Mouse (Mus musculus): ENCODE results near the gene Sat1. TPM values are rescaled to one million over a fixed set of nuclear protein-coding genes. Genes with fewer than 3 reads are reported as not detected.

Sat1 gene
- polyA plus RNA-seq, 1 experiment from 2014 or later: 169 TPM

DNA sequence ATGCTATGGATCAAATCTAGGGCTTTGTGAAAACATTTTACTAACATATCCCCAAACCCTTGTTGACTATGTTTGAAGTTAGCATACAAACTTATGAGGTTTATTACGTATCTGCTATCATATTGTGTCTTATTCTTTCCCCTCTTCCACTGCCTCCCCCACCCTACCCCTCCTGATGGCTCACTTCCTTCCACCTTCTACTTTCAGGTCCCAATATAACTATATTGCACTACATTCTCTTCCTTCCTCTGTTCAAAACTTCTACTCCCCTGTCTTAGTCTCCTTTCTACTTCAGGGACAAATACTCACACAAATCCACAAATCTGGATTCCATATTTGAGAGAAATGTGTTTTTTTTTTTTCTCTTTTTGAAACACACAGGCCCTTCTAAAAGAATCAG is 52.7 kb downstream of the Sat1 start:
- H3K4me3 ChIP-seq (replicated peaks): no peak overlapping the region
- no peak for ATAC-seq (ENCODE audit: insufficient number of reproducible peaks, low FRiP score, low TSS enrichment, low read depth)
- H3K27me3 ChIP-seq: no peaks in the 10 kb centered on the region
- WGBS: 59% methylated on average over 1 of the region's 1 CpGs
- H3K36me3 ChIP-seq: no peaks in the 10 kb centered on the region
- H3K9ac ChIP-seq: no peak overlapping the region
- no peaks in the 10 kb centered on the region for H3K4me1 ChIP-seq
- no peak overlapping the region for H3K27ac ChIP-seq (replicated peaks)
- no peaks in the 10 kb centered on the region for H3K9me3 ChIP-seq (replicated peaks)
- H3K4me2 ChIP-seq (replicated peaks): no peak overlapping the region

Other genes starting within 250 kb of the Sat1 start
- gene Magea8, start 220.6 kb downstream of the Sat1 start, polyA plus RNA-seq (2015; fragmentation: Nextera tagmentation; extraction: Ambion mirVana): not detected in 2 replicates
- gene Magea5, start 153.3 kb downstream of the Sat1 start, polyA plus RNA-seq (2015; fragmentation: Nextera tagmentation; extraction: Ambion mirVana): not detected in 2 replicates
- gene Magea1, start 126.7 kb downstream of the Sat1 start, polyA plus RNA-seq (2015; fragmentation: Nextera tagmentation; extraction: Ambion mirVana): not detected in 2 replicates
- gene Magea2, start 122.8 kb downstream of the Sat1 start, polyA plus RNA-seq (2015; fragmentation: Nextera tagmentation; extraction: Ambion mirVana): not detected in 2 replicates
- gene Cldn34b2, start 88.0 kb downstream of the Sat1 start, polyA plus RNA-seq (2015; fragmentation: Nextera tagmentation; extraction: Ambion mirVana): not detected in 2 replicates
- gene Acot9, start 46.0 kb upstream of the Sat1 start, polyA plus RNA-seq (2015; fragmentation: Nextera tagmentation; extraction: Ambion mirVana): 44.5 and 52.3 TPM in 2 replicates
- 249 and 258 TPM in 2 replicates for gene Prdx4, start 124.3 kb upstream of the Sat1 start, polyA plus RNA-seq (2015; fragmentation: Nextera tagmentation; extraction: Ambion mirVana)